Mouse (Mus musculus) ES-Bruce4 (cell line): ENCODE results near the gene Nod2.

ENCODE experiments used
- CTCF ChIP-seq: IDR thresholded peaks from one replicate; pipeline ENCODE4 v1.8.1; 2011; ENCODE audit warnings: low read depth, low read length
- POLR2A ChIP-seq: IDR thresholded peaks from one replicate; pipeline ENCODE4 v1.8.1; 2011; ENCODE audit warnings: low read length; ENCODE audit not compliant: insufficient read depth

DNA sequence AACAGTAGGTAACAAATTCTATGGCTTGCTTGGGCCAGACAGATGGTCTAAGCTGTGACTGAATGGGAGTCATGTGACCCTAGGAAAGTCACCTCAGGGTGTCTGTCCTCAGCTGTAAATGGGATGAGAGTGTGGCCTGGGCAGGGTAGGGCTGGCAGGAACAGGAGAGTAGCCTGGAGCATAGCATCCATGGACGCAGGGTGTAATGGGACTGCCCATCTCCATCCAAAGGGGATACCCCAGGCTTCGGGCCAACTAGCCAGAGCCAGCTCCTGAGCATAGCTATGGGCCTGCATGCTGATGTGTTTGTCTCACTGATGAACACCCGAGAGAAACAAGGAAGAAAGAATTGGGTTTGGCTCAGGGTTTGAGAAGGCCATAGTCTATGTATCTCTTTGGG lies 22.8 kb upstream of the Nod2 start:
- no peak for TF ChIP-seq CTCF
- TF ChIP-seq POLR2A = no peak
